Mouse (Mus musculus): ENCODE results near the gene Dhps.

- TF ChIP-seq CTCF (IDR thresholded peaks at IDR 0.05; ENCODE audit: low read depth): no peak
- no peak for TF ChIP-seq EP300 (IDR thresholded peaks at IDR 0.05; ENCODE audit: low read depth)
These were observed 19.3 kb downstream of the Dhps start for GRCm38 (mm10) chr8:85090856-85091255.
